ENCODE assay signal across 8 mouse cellular contexts in genomic region chr11:109721320-109721780, GRCm38 (mm10). TPM values are rescaled to one million over a fixed set of nuclear protein-coding genes. Genes with fewer than 3 reads are reported as not detected.
DNase-seq lines count a peak whose midpoint lies in the region; ATAC-seq and TF ChIP-seq lines count a peak whose summit lies in the region.

No protein-coding gene starts in this region.

- no peaks in the 10 kb centered on the region for H3K36me3 ChIP-seq in neural tube, embryonic 11.5 days (ENCODE audit: control insufficient read depth, insufficient read depth, low read length)
- no peaks in the 10 kb centered on the region for H3K36me3 ChIP-seq in heart, embryonic 11.5 days (ENCODE audit: control insufficient read depth, insufficient read depth, low read length)
- no peaks in the 10 kb centered on the region for H3K36me3 ChIP-seq in kidney, embryonic 16.5 days (ENCODE audit: insufficient read depth, low read length)
- H3K36me3 ChIP-seq in stomach, postnatal 0 days (ENCODE audit: control insufficient read depth, insufficient read depth, low read length) = no peaks in the 10 kb centered on the region

- H3K27me3 ChIP-seq in neural tube, embryonic 11.5 days (ENCODE audit: control insufficient read depth, insufficient read depth, low read length) = peaks cover 15% of the 10 kb centered on the region; the same call in 1 of the 2 replicates
- H3K27me3 ChIP-seq in heart, embryonic 11.5 days (ENCODE audit: control insufficient read depth, insufficient read depth, low read length) = peaks cover 13% of the 10 kb centered on the region; the same call in 1 of the 2 replicates
- H3K27me3 ChIP-seq in kidney, embryonic 16.5 days (ENCODE audit: insufficient read depth, low read length) = no peaks in the 10 kb centered on the region
- H3K27me3 ChIP-seq in stomach, postnatal 0 days (ENCODE audit: control insufficient read depth, insufficient read depth, low read length) = no peaks in the 10 kb centered on the region

- ATAC-seq in neural tube, embryonic 11.5 days (ENCODE audit: insufficient read depth, low FRiP score, low TSS enrichment) = peak; percentile 71; the same call in 1 of the 2 replicates
- peak; percentile 78 for ATAC-seq in common myeloid progenitor, adult 5-6 weeks (replicated peaks; ENCODE audit: low read depth, poor library complexity, severe bottlenecking)
- peak; percentile 51; the same call in 1 of the 2 replicates for ATAC-seq in heart, embryonic 11.5 days (replicated peaks; ENCODE audit: insufficient number of reproducible peaks, low FRiP score, low TSS enrichment)
- peak; percentile 72 for ATAC-seq in kidney, embryonic 16.5 days (ENCODE audit: low FRiP score, low TSS enrichment)
- peak; percentile 75 for ATAC-seq in stomach, postnatal 0 days (ENCODE audit: low FRiP score, low TSS enrichment)

- 1% methylated on average over 40 of the region's 40 CpGs for WGBS in neural tube, embryonic 11.5 days
- WGBS in heart, embryonic 11.5 days (ENCODE audit: insufficient replicate concordance) = 1% methylated on average over 40 of the region's 40 CpGs
- WGBS in kidney, embryonic 16.5 days = under 1% methylated on average over 38 of the region's 40 CpGs
- 5% methylated on average over 40 of the region's 40 CpGs for WGBS in stomach, postnatal 0 days

- no peak for DNase-seq in neural tube, embryonic 11.5 days (ENCODE audit: low spot score)
- DNase-seq in neural tube, embryonic 10.5 days (ENCODE audit: extremely low spot score, low spot score) = no peak
- peak; percentile 65 to 76 for DNase-seq in lung, postnatal 4 days
- peak; percentile 69 for DNase-seq in stomach, postnatal 0 days (ENCODE audit: low spot score)
- DNase-seq in layer of hippocampus, adult 9-10 months (ENCODE audit: low spot score) = no peak

- peaks cover 7% of the 10 kb centered on the region; the same call in 1 of the 2 replicates for H3K4me1 ChIP-seq in neural tube, embryonic 11.5 days (ENCODE audit: control insufficient read depth, insufficient read depth, low read length)
- H3K4me1 ChIP-seq in heart, embryonic 11.5 days (ENCODE audit: control insufficient read depth, insufficient read depth, low read length) = 0 out of 2 replicates have a peak, but pooled peaks cover 8% of the 10 kb centered on the region
- peaks cover 16% of the 10 kb centered on the region for H3K4me1 ChIP-seq in kidney, embryonic 16.5 days (ENCODE audit: insufficient read depth, low read length)
- peaks cover 4% of the 10 kb centered on the region; the same call in 1 of the 2 replicates for H3K4me1 ChIP-seq in stomach, postnatal 0 days (replicated peaks; ENCODE audit: control insufficient read depth, insufficient read depth)

- H3K27ac ChIP-seq in neural tube, embryonic 11.5 days (ENCODE audit: low read depth, low read length) = no peak overlapping the region
- H3K27ac ChIP-seq in heart, embryonic 11.5 days (ENCODE audit: low read depth, low read length) = no peak overlapping the region
- H3K27ac ChIP-seq in kidney, embryonic 16.5 days (ENCODE audit: low read length) = peak overlapping the region; percentile 41; the same call in 1 of the 2 replicates
- peak overlapping the region; percentile 78 for H3K27ac ChIP-seq in stomach, postnatal 0 days (replicated peaks)

- peak overlapping the region; percentile 96 for H3K4me2 ChIP-seq in neural tube, embryonic 11.5 days (ENCODE audit: low read depth)
- H3K4me2 ChIP-seq in heart, embryonic 11.5 days = peak overlapping the region; percentile 98
- H3K4me2 ChIP-seq in kidney, embryonic 16.5 days (replicated peaks; ENCODE audit: low read depth, low read length) = peak overlapping the region; percentile 97
- H3K4me2 ChIP-seq in stomach, postnatal 0 days (replicated peaks; ENCODE audit: low read depth) = peak overlapping the region; percentile 79

- H3K9ac ChIP-seq in neural tube, embryonic 11.5 days (ENCODE audit: low read length) = peak overlapping the region; percentile 26; the same call in 1 of the 2 replicates
- H3K9ac ChIP-seq in heart, embryonic 11.5 days (ENCODE audit: low read depth, low read length) = peak overlapping the region; percentile 49
- H3K9ac ChIP-seq in kidney, embryonic 16.5 days (replicated peaks; ENCODE audit: low read length) = peak overlapping the region; percentile 63
- H3K9ac ChIP-seq in stomach, postnatal 0 days (ENCODE audit: low read length) = peak overlapping the region; percentile 57

- no peaks in the 10 kb centered on the region for H3K9me3 ChIP-seq in neural tube, embryonic 11.5 days (ENCODE audit: control insufficient read depth, low read length)
- no peaks in the 10 kb centered on the region for H3K9me3 ChIP-seq in heart, embryonic 11.5 days (replicated peaks; ENCODE audit: control insufficient read depth, low read length)
- 0 out of 2 replicates have a peak, but pooled peaks cover 5% of the 10 kb centered on the region for H3K9me3 ChIP-seq in kidney, embryonic 16.5 days (ENCODE audit: low read length)
- H3K9me3 ChIP-seq in stomach, postnatal 0 days (ENCODE audit: control insufficient read depth, low read length) = no peaks in the 10 kb centered on the region

- TF ChIP-seq EP300 in stomach, postnatal 0 days (optimal IDR thresholded peaks at IDR 0.05) = no peak

- peak overlapping the region; percentile 43 for H3K4me3 ChIP-seq in neural tube, embryonic 11.5 days (ENCODE audit: low read depth, low read length)
- peak overlapping the region; percentile 52 for H3K4me3 ChIP-seq in heart, embryonic 11.5 days (ENCODE audit: low read depth, low read length)
- H3K4me3 ChIP-seq in kidney, embryonic 16.5 days (ENCODE audit: low read length) = peak overlapping the region; percentile 54
- peak overlapping the region; percentile 46 for H3K4me3 ChIP-seq in stomach, postnatal 0 days (ENCODE audit: low read depth, low read length)

- TF ChIP-seq CTCF in stomach, postnatal 0 days (IDR thresholded peaks at IDR 0.05; ENCODE audit: low read depth) = peak; percentile 34

RNA-seq across cellular contexts. Expression of gene Fam20a, which starts 0.7 kb away (rescaled TPM):
- polyA plus RNA-seq in neural tube, embryonic 11.5 days (2014; fragmentation: Nextera tagmentation; extraction: Ambion mirVana) = 0.76 and 0.92 TPM in 2 replicates
- not detected in 2 replicates for total RNA-seq in common myeloid progenitor, adult 5-6 weeks (2017)
- 0.86 and 1.2 TPM in 2 replicates for polyA plus RNA-seq in heart, embryonic 11.5 days (2014; fragmentation: Nextera tagmentation; extraction: Ambion mirVana)
- polyA plus RNA-seq in kidney, embryonic 16.5 days (2015; fragmentation: Nextera tagmentation; extraction: Ambion mirVana) = 2.9 TPM in 2 replicates
- 3.9 and 4.8 TPM in 2 replicates for polyA plus RNA-seq in stomach, postnatal 0 days (2015; fragmentation: Nextera tagmentation; extraction: Ambion mirVana)

Comparison
In these comparisons a context has a peak if more than half of its experiments do, and no peak if none do; other contexts are left out.
1. DNase-seq: peak in lung, postnatal 4 days (2 of 2) and stomach, postnatal 0 days (single experiment); none in neural tube, embryonic 11.5 days (single experiment), neural tube, embryonic 10.5 days (single experiment) and layer of hippocampus, adult 9-10 months (single experiment).
2. H3K27ac ChIP-seq: peak in kidney, embryonic 16.5 days (single experiment) and stomach, postnatal 0 days (single experiment); none in neural tube, embryonic 11.5 days (single experiment) and heart, embryonic 11.5 days (single experiment).
3. Peak in every context shown above with its lines, with median percentiles within 50 percentile points of each other: ATAC-seq, H3K4me2 ChIP-seq, H3K4me3 ChIP-seq and H3K9ac ChIP-seq.